Mouse (Mus musculus) kidney, postnatal 0 days (tissue): ENCODE results near the gene Tmem170b. TPM values are rescaled to one million over a fixed set of nuclear protein-coding genes. Genes with fewer than 3 reads are reported as not detected.

ENCODE experiments used
- ATAC-seq: fragments of 200-750 bp; cut with Nextera tagmentation; replicated peaks from 2 replicates; pipeline ENCODE4 v1.8.0; 2017; ENCODE audit warnings: low read depth, moderate number of reproducible peaks, moderate TSS enrichment, moderate library complexity; ENCODE audit not compliant: low FRiP score
- DNase-seq: peaks from one replicate; pipeline ENCODE4 v3.0.0-alpha.2; 2016; ENCODE audit warnings: low spot score
- H3K27ac ChIP-seq: fragments of 300-500 bp; sonication (generic); 2 replicates; pipeline ENCODE4 v1.5.1; 2014; ENCODE audit warnings: mild to moderate bottlenecking
- H3K27me3 ChIP-seq: fragments of 300-500 bp; sonication (generic); 2 replicates; pipeline ENCODE4 v1.6.1; 2014; ENCODE audit warnings: low read length, mixed read lengths; ENCODE audit not compliant: insufficient read depth
- H3K36me3 ChIP-seq: fragments of 300-500 bp; sonication (generic); 2 replicates; pipeline ENCODE4 v1.6.1; 2014; ENCODE audit warnings: low read length, mixed read lengths; ENCODE audit not compliant: insufficient read depth
- H3K4me1 ChIP-seq: fragments of 300-500 bp; sonication (generic); replicated peaks from 2 replicates; pipeline ENCODE4 v1.6.1; 2014; ENCODE audit warnings: antibody characterized with exemption, low read length, mixed read lengths; ENCODE audit not compliant: insufficient read depth
- H3K4me2 ChIP-seq: fragments of 300-500 bp; sonication (generic); 2 replicates; pipeline ENCODE4 v1.6.1; 2014; ENCODE audit warnings: mild to moderate bottlenecking, low read length, moderate library complexity, mixed read lengths
- H3K4me3 ChIP-seq: fragments of 300-500 bp; sonication (generic); replicated peaks from 2 replicates; pipeline ENCODE4 v1.5.1; 2014; ENCODE audit warnings: low read depth, low read length
- H3K9ac ChIP-seq: fragments of 300-500 bp; sonication (generic); 2 replicates; pipeline ENCODE4 v1.6.1; 2014; ENCODE audit warnings: low read depth, low read length
- H3K9me3 ChIP-seq: fragments of 300-500 bp; sonication (generic); replicated peaks from 2 replicates; pipeline ENCODE4 v1.6.1; 2016; ENCODE audit warnings: low read length, inconsistent platforms, mixed read lengths
- CTCF ChIP-seq: IDR thresholded peaks from 2 replicates; pipeline ENCODE4 v1.5.1; 2016; ENCODE audit warnings: antibody characterized with exemption, low read depth, mild to moderate bottlenecking, moderate library complexity
- WGBS: fragments of 180-500 bp; shearing (Covaris S2); extraction: QIAGEN DNeasy Blood & Tissue Kit; methylation state at CpG from one replicate; pipeline ENCODE4 v1.1.7; 2014; 5-methylcytosine and 5-hydroxymethylcytosine counted together
- polyA plus RNA-seq: library from polyadenylated mRNA; unstranded; fragments of >200 nt; fragmentation: Nextera tagmentation; extraction: Ambion mirVana; gene quantifications from 2 replicates; pipeline ENCODE4 v1.2.1, GENCODE M21; 2015

The Tmem170b gene
- polyA plus RNA-seq, 1 experiment from 2014 or later: 7.0 TPM

- Histone ChIP-seq H3K9ac (no peak overlapping the region), H3K27me3 (no peaks in the 10 kb centered on the region), H3K9me3 (no peaks in the 10 kb centered on the region), H3K27ac (no peak overlapping the region), H3K4me3 (no peak overlapping the region), H3K36me3 (no peaks in the 10 kb centered on the region), H3K4me1 (no peaks in the 10 kb centered on the region), H3K4me2 (no peak overlapping the region)
- no peak for TF ChIP-seq CTCF
- ATAC-seq: no peak
- WGBS: 54% methylated on average over 2 of the region's 2 CpGs
- peak; percentile 21 for DNase-seq
Measured at GRCm38 (mm10) chr13:41596678-41597077, 9.0 kb upstream of the Tmem170b start.

- Histone ChIP-seq H3K9me3 (no peaks in the 10 kb centered on the region), H3K27me3 (no peaks in the 10 kb centered on the region), H3K36me3 (no peaks in the 10 kb centered on the region), H3K9ac (no peak overlapping the region), H3K4me3 (no peak overlapping the region), H3K27ac (no peak overlapping the region), H3K4me1 (no peaks in the 10 kb centered on the region), H3K4me2 (no peak overlapping the region)
- DNase-seq (no peak), ATAC-seq (no peak)
- whole genome bisulfite sequencing: 56% methylated on average over 4 of the region's 4 CpGs
- TF ChIP-seq CTCF: no peak
Measured at GRCm38 (mm10) chr13:41599977-41600376, 5.7 kb upstream of the Tmem170b start.

GRCm38 (mm10) chr13:41601056-41601455 is 4.7 kb upstream of the Tmem170b start:
- no peak for ATAC-seq

GRCm38 (mm10) chr13:41603921-41604466 is 1.7 kb upstream of the Tmem170b start:
- Histone ChIP-seq H3K4me1 (no peaks in the 10 kb centered on the region), H3K4me2 (no peak overlapping the region), H3K9me3 (no peaks in the 10 kb centered on the region), H3K36me3 (no peaks in the 10 kb centered on the region), H3K9ac (no peak overlapping the region), H3K27ac (no peak overlapping the region), H3K27me3 (no peaks in the 10 kb centered on the region), H3K4me3 (no peak overlapping the region)
- WGBS: 68% methylated on average over 5 of the region's 5 CpGs
- no peak for TF ChIP-seq CTCF
- ATAC-seq: no peak
- DNase-seq: no peak

More at GRCm38 (mm10) chr13:41601056-41601455, 4.7 kb upstream of the Tmem170b start:
- DNase-seq: no peak
- Histone ChIP-seq H3K9me3 (no peaks in the 10 kb centered on the region), H3K27ac (no peak overlapping the region), H3K4me1 (no peaks in the 10 kb centered on the region), H3K27me3 (no peaks in the 10 kb centered on the region), H3K4me2 (no peak overlapping the region), H3K9ac (no peak overlapping the region), H3K4me3 (no peak overlapping the region), H3K36me3 (no peaks in the 10 kb centered on the region)
- WGBS: 90% methylated on average over 3 of the region's 3 CpGs
- no peak for TF ChIP-seq CTCF

GRCm38 (mm10) chr13:41606081-41607000 is 634 bp downstream of the Tmem170b start:
- no peaks in the 10 kb centered on the region for H3K27me3 ChIP-seq
- peak overlapping the region; percentile 74 for H3K4me2 ChIP-seq
- no peaks in the 10 kb centered on the region for H3K4me1 ChIP-seq
- peak; percentile 19 for ATAC-seq
- TF ChIP-seq CTCF: no peak
- no peaks in the 10 kb centered on the region for H3K36me3 ChIP-seq
- H3K27ac ChIP-seq: peak overlapping the region; percentile 79
- H3K4me3 ChIP-seq: peak overlapping the region; percentile 96
- WGBS: 2% methylated on average over 57 of the region's 67 CpGs
- peak; percentile 25 for DNase-seq
- H3K9ac ChIP-seq: peak overlapping the region; percentile 95
- no peaks in the 10 kb centered on the region for H3K9me3 ChIP-seq

- TF ChIP-seq CTCF: no peak
- 77% methylated on average over 3 of the region's 3 CpGs for WGBS
- no peaks in the 10 kb centered on the region for H3K9me3 ChIP-seq
Measured at GRCm38 (mm10) chr13:41607589-41607988, 1.9 kb downstream of the Tmem170b start.

More at GRCm38 (mm10) chr13:41607589-41607988, 1.9 kb downstream of the Tmem170b start:
- Histone ChIP-seq H3K9ac (no peak overlapping the region), H3K27ac (no peak overlapping the region), H3K4me2 (no peak overlapping the region), H3K36me3 (no peaks in the 10 kb centered on the region), H3K4me3 (no peak overlapping the region), H3K27me3 (no peaks in the 10 kb centered on the region), H3K4me1 (no peaks in the 10 kb centered on the region)
- ATAC-seq: no peak
- DNase-seq: no peak
